Mouse (Mus musculus): ENCODE data around the gene Gm21627.
"Not testable (repeated sequence)": the region's sequence is repeated elsewhere in the genome, so short reads cannot be mapped to it uniquely, and the experiment has no call there.

The Gm21627 gene

GRCm38 (mm10) chrY:63228127-63228526 is at the start of gene Gm21627:
Gm21627 (plus strand) TSS chrY:63228427.
- not testable (repeated sequence) for DNase-seq (ENCODE audit: inconsistent ontology term)
